Mouse (Mus musculus): Measurements from ENCODE around the gene Snrnp35.

The Snrnp35 gene

GRCm38 (mm10) chr5:124538813-124539792 is 56.2 kb downstream of the Snrnp35 start:
- no peak for DNase-seq (ENCODE audit: low read depth, low spot score)

- DNase-seq (ENCODE audit: low read depth, low spot score) = no peak
These were observed 57.0 kb downstream of the Snrnp35 start for GRCm38 (mm10) chr5:124539905-124540304.

GRCm38 (mm10) chr5:124540383-124540786 is 57.5 kb downstream of the Snrnp35 start, which contains the start of gene Tmed2:
TSS of gene Tmed2 (plus strand) at chr5:124540695.
- DNase-seq (ENCODE audit: low read depth, low spot score) = peak; percentile 96

Measured in brain, embryonic 18.5 days (tissue).